Mouse (Mus musculus): Measurements from ENCODE around the gene Gjb2.

Gene Gjb2

GRCm38 (mm10) chr14:57104106-57105023 is at the start of gene Gjb2:
Gene Gjb2 (minus strand): TSS chr14:57104702.
- DNase-seq (ENCODE audit: low read depth, low spot score), result no peak

DNA sequence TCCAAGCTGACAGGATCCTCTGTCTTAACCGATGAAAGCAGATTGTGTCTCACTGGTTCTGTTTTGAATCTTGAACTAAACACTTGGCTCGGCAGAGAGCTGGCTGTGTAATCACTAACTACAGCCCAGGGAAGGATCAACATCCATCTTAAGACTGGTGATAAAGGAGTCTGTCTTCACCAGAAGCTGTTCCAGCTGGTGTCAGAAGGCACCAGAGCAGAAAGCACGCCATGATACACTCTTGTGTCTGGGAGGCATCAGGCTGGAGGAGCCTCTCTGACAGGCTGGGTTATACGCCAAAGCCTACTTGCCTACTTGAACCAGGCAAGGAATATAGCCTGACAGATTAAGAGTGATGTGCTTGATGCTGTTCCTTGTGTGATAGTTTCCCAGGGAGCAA is 41.2 kb upstream of the Gjb2 start:
- DNase-seq (ENCODE audit: low read depth, low spot score), result no peak

- no peak for DNase-seq (ENCODE audit: low read depth, low spot score)
These were observed 30.8 kb upstream of the Gjb2 start for GRCm38 (mm10) chr14:57135265-57135664.

DNA sequence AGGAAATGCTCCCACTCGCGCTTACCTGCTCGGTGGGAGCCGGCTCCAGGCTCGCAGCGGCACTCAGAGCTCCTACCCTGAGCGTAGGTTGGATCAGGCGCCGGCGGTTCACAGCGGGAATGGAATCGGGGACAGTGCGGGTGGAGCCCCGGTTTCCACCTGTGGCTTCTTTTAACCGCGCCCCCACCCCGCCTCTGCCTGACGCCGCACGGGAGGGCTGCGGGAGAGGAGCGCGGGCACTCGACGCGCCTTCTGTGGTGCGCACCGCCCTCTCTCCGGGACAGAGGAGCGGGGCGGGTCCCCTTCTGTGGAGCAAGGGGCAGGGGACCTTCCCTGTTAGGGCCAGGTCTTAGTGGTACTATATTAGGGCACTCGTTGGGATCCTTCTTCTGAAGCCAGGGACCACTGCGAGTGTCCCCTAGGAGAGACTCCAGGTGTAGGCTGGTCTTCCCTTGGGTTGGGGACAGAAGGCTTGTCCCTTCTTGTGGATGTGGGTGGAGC is 28.7 kb upstream of the Gjb2 start, which contains the start of gene Gjb6:
Gene Gjb6, minus strand, starts transcription at position 451 of the 501 bp plus-strand sequence.
- DNase-seq (ENCODE audit: low read depth, low spot score), result no peak

GRCm38 (mm10) chr14:57127383-57127782 is 22.9 kb upstream of the Gjb2 start:
- DNase-seq (ENCODE audit: low read depth, low spot score), result no peak

DNA sequence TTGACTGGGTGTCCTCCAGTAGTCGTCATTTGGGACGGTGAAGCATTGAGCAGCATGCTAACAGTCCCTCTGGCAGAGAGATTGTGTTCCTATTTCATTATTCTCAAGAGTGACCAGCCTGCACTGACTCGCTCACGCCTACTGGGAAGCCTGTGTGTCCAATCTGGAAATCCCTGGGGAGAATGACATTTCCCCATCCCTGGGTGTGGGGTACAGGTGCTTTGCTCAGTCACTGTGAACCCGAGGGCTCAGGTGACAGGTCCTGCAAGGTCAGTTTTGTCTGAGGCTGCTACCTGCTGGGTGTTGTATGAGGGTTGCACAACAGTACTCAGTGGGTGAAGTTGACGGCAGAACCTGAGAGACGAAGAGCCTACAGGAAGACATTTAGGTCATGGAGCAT is 17.8 kb upstream of the Gjb2 start:
- no peak for DNase-seq (ENCODE audit: low read depth, low spot score)

DNA sequence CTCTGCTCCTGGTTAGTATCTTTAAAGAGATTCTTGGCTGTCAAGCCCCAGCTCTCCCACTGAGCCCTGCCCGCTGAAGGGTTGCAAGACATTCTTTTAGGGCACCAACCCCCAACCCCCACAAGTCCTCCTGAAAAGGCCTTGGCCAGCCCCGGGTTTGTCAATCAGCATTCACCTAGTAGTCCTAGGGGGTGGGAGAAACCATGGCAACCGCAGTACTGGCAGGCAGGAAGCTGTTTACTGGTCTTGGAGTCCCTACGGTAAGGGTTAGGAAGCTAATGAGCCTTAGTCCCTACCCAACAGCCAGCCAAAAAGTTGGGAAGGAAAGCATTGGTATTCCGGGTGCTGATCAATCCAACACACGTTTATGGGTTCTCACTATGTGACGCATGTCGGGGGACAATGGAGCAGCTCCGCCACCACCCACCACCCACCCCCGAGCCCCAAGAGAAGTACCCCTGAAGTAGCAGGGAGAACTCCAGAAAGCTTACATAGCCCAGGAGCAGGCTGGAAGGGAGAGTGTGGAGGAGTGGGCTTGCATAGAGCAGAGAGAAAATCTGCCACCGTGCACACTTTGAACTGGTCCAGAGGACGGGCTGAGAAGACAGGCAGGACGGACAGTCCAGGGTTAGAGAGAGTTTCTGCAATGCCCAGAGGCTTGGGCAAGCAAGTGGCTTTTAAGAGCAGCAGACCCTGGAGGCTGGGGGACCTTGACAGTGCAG is 11.5 kb upstream of the Gjb2 start, which contains the start of gene Gm4491:
Gene Gm4491, minus strand, starts transcription at position 61 of the 722 bp plus-strand sequence.
- DNase-seq (ENCODE audit: low read depth, low spot score), result no peak

- peak; percentile 27 for DNase-seq (ENCODE audit: low read depth, low spot score)
These were observed 4.7 kb upstream of the Gjb2 start for GRCm38 (mm10) chr14:57109194-57109593.

DNA sequence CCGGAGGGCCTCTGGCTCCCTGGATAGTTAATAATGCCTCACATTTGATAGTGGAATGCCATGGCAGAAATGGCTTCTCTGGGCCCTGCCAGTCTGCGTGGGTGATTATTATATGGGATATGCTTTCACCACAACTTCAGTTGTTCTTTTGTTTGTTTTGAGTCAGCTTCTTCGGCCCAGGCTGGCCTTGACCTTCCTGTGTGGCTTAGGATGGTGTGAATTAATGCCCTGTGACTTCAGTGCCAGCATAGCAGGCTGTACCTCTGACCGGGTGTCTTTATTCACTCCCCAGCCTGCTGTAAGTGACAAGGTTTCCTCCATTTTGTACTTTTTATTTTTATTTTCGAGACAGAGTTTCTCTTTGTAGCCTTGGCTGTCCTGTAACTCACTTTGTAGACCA is 3.4 kb upstream of the Gjb2 start:
- DNase-seq (ENCODE audit: low read depth, low spot score), result no peak

GRCm38 (mm10) chr14:57107091-57107490 is 2.6 kb upstream of the Gjb2 start:
- DNase-seq (ENCODE audit: low read depth, low spot score), result no peak

- no peak for DNase-seq (ENCODE audit: low read depth, low spot score)
These were observed 1.2 kb upstream of the Gjb2 start for GRCm38 (mm10) chr14:57105721-57106120.

DNA sequence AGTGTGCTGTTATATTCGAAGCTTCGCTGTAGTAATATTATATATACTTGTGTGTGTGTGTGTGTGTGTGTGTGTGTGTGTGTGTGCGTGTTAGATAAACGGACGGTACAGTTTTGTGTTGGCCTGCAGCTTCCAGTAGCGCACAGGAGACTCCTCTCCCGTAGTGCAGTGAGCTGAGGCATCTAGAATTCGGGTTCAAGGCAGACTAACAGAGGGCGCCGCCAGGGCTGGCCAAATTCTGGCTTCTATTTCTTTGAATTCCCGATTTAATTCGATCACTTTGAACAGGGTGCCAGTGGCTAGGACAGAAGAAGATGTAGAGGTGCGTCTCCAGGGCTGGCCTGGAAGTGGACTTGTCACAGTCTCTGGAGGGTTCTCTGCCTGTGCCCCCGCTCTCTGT is 609 bp upstream of the Gjb2 start:
- no peak for DNase-seq (ENCODE audit: low read depth, low spot score)

- DNase-seq (ENCODE audit: low read depth, low spot score), result no peak
These were observed 794 bp downstream of the Gjb2 start for GRCm38 (mm10) chr14:57103711-57104105.

DNA sequence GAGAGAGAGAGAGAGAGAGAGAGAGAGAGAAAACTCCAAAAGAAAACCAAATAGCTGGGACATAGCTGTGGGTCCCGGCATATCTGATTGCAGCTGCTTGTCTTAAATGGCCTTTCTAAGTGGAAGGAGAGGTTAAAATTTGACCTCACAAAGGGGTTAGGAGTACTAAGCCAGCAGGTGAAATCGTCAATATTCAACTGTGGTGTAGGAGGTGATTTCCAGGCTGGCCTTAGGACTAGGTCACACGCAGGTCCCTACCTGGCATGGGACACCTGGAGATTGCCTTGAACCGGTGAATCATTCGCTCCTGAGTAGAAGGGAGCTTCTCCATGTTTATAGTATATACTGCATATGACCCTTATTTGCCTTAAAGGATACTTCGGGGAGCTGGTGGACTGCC is 1.4 kb downstream of the Gjb2 start:
- DNase-seq (ENCODE audit: low read depth, low spot score), result no peak

GRCm38 (mm10) chr14:57101623-57102022 is 2.9 kb downstream of the Gjb2 start:
- DNase-seq (ENCODE audit: low read depth, low spot score), result no peak

- DNase-seq (ENCODE audit: low read depth, low spot score), result no peak
These were observed 8.6 kb downstream of the Gjb2 start for GRCm38 (mm10) chr14:57095855-57096254.

DNA sequence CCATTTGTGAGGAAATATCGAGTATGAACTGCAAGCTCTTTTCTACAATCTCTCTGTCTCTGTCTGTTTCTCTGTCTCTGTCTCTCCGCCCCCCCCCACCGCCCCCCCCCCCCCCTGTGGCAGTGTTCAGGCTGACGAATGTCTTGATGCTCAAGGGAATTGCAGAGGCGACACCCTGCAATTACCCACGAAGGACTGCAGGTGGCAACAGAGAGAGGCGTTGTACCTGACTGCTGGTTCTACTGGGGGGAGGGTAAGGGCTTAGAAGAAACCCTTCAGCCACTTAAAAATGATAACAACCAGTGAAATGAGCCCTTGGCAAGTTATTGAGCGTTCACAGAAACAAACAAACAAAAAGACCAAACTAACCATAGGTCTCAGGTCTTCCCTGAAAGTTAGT is 11.5 kb downstream of the Gjb2 start:
- no peak for DNase-seq (ENCODE audit: low read depth, low spot score)

DNA sequence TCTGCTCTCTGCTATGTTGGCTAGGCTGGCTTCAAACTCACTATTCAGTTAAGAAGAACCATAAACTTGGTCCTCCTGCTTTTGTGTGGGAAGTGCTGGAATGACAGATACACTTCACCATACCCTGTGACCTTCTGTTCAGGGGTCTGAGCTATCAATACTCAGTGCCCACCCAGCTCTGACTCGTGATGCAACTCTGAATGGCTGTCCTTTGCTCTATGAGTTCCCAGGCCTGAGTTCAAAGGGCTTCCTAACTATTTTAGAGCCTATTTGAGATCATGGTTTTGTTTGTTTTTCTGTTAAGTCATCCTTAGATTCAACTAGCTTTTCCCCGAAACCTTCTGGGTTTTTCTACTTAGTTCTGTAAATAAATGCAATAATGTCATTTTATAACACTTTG is 14.5 kb downstream of the Gjb2 start:
- no peak for DNase-seq (ENCODE audit: low read depth, low spot score)

GRCm38 (mm10) chr14:57089107-57089506 is 15.4 kb downstream of the Gjb2 start:
- no peak for DNase-seq (ENCODE audit: low read depth, low spot score)

DNA sequence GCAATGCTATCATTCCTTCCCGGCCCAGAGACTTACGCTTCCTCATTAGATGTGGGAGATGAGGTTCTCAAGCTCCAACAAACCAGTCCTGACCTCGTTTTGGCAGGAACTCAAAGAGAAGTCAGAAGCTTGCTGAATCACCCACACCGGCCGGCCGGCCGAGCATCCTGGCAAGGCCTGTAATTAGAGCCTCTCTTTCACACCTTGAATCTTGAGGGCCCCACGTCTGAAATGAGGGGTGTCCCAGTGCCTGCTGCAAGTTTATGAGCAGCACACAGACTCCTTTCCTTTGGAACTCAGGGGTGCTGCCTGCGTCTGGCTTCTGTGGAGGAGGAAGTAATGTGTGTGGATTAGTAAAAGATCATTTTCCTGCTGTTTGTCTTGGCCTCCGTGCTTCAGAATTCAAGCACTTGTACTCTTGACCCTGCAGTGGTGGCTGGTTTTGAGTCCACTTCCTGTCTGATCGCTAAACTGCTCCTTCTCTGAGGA is 20.3 kb downstream of the Gjb2 start:
- DNase-seq (ENCODE audit: low read depth, low spot score), result no peak

DNA sequence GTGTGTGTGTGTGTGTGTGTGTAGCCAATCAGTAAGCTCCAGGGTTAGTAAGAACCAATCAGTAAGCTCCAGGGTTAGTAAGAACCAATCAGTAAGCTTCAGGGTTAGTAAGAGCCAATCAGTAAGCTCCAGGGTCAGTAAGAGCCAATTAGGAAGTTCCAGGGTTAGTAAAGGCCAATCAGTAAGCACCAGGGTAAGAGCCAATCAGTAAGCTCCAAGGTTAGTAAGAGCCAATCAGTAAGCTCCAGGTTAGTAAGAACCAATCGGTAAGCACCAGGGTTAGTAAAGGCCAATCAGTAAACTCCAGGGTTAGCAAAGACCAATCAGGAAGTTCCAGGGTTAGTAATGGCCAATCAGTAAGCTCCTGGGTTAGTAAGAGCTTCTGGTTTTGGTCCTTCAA is 21.6 kb downstream of the Gjb2 start:
- no peak for DNase-seq (ENCODE audit: low read depth, low spot score)

DNA sequence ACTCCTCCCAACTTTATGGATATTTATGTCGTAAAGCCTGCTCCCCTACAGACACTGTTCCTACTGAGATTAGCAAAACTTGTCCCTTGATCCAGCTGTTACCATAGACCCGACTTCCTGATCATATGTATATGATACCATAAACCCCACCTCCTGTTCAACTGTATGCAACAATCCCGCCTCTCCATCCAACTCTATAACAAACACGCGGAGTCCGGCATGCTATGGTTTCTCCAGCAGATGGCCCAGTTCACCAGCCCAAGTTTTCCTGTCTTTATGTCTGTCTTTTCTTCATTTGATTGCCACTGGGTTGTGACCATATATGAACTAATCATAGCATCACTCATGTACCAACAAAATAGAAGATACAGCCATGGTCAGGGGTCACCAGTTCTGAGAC is 29.0 kb downstream of the Gjb2 start:
- DNase-seq (ENCODE audit: low read depth, low spot score), result no peak
